ENCODE assay signal across 8 mouse cellular contexts in the genomic region with DNA sequence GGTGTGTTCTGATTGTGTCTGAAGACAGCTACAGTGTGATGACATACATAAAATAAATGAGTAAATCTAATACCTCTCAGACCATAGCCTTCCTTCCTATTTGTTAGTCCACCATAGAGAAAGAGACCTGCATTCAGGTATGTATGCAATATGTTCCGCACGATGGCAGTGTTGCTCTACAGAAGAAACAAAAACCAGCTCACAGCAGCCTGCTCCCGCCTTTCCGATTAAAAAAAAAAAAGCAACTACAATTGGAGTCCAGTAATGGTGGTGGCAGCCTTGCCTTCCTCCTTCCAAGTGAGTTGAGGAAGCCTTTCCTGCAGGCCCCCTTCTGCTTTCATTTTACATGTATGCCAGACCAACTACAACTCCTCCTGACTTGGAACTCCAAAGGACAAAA.
DNase-seq lines count a peak whose midpoint lies in the region; ATAC-seq lines count a peak whose summit lies in the region.

No protein-coding gene starts in this region.

- no peak overlapping the region for H3K4me3 ChIP-seq in forebrain, embryonic 15.5 days
- no peak overlapping the region for H3K4me3 ChIP-seq in forebrain, embryonic 13.5 days
- no peak overlapping the region for H3K4me3 ChIP-seq in lung, embryonic 16.5 days (ENCODE audit: low read length)
- no peak overlapping the region for H3K4me3 ChIP-seq in intestine, embryonic 15.5 days (replicated peaks)

- ATAC-seq in forebrain, embryonic 15.5 days (replicated peaks): 0 out of 2 replicates have a peak, but pooled peaks have one; percentile 29
- ATAC-seq in forebrain, embryonic 13.5 days: no peak
- peak; percentile 10; the same call in 1 of the 2 replicates for ATAC-seq in lung, embryonic 16.5 days (ENCODE audit: low read depth)
- no peak for ATAC-seq in intestine, embryonic 15.5 days

- no peak overlapping the region for H3K9ac ChIP-seq in forebrain, embryonic 15.5 days (replicated peaks)
- no peak overlapping the region for H3K9ac ChIP-seq in forebrain, embryonic 13.5 days
- H3K9ac ChIP-seq in lung, embryonic 16.5 days (ENCODE audit: low read length): no peak overlapping the region
- H3K9ac ChIP-seq in intestine, embryonic 15.5 days: no peak overlapping the region

- no peaks in the 10 kb centered on the region for H3K27me3 ChIP-seq in forebrain, embryonic 15.5 days
- H3K27me3 ChIP-seq in forebrain, embryonic 13.5 days: no peaks in the 10 kb centered on the region
- H3K27me3 ChIP-seq in lung, embryonic 16.5 days (ENCODE audit: control insufficient read depth, insufficient read depth, low read depth, low read length): no peaks in the 10 kb centered on the region
- no peaks in the 10 kb centered on the region for H3K27me3 ChIP-seq in intestine, embryonic 15.5 days (replicated peaks)

- no peaks in the 10 kb centered on the region for H3K4me1 ChIP-seq in forebrain, embryonic 15.5 days
- H3K4me1 ChIP-seq in forebrain, embryonic 13.5 days: no peaks in the 10 kb centered on the region
- no peaks in the 10 kb centered on the region for H3K4me1 ChIP-seq in lung, embryonic 16.5 days (replicated peaks; ENCODE audit: control insufficient read depth, insufficient read depth, low read length)
- H3K4me1 ChIP-seq in intestine, embryonic 15.5 days (replicated peaks): no peaks in the 10 kb centered on the region

- no peaks in the 10 kb centered on the region for H3K9me3 ChIP-seq in forebrain, embryonic 15.5 days
- H3K9me3 ChIP-seq in forebrain, embryonic 13.5 days (replicated peaks): no peaks in the 10 kb centered on the region
- H3K9me3 ChIP-seq in lung, embryonic 16.5 days (ENCODE audit: control insufficient read depth, low read length): no peaks in the 10 kb centered on the region
- no peaks in the 10 kb centered on the region for H3K9me3 ChIP-seq in intestine, embryonic 15.5 days

- H3K27ac ChIP-seq in forebrain, embryonic 15.5 days (replicated peaks): no peak overlapping the region
- H3K27ac ChIP-seq in forebrain, embryonic 13.5 days: no peak overlapping the region
- no peak overlapping the region for H3K27ac ChIP-seq in lung, embryonic 16.5 days (ENCODE audit: low read length)
- H3K27ac ChIP-seq in intestine, embryonic 15.5 days: no peak overlapping the region

- intact Hi-C loops in left cerebral cortex, postnatal 4 days (cut with DNase I): no loop called here

- 76% methylated on average over 4 of the region's 4 CpGs for WGBS in forebrain, embryonic 15.5 days
- 79% methylated on average over 4 of the region's 4 CpGs for WGBS in forebrain, embryonic 13.5 days
- WGBS in lung, embryonic 16.5 days: 88% methylated on average over 4 of the region's 4 CpGs
- WGBS in intestine, embryonic 15.5 days: 55% methylated on average over 4 of the region's 4 CpGs

- no peak for DNase-seq in lung, postnatal 14 days
- peak; percentile 31 for DNase-seq in ovary, postnatal 36 days (ENCODE audit: low spot score)
- no peak for DNase-seq in adipocyte (ENCODE audit: low spot score)
- DNase-seq in left cerebral cortex, postnatal 4 days: no peak

- no peaks in the 10 kb centered on the region for H3K36me3 ChIP-seq in forebrain, embryonic 15.5 days
- peaks cover 19% of the 10 kb centered on the region for H3K36me3 ChIP-seq in forebrain, embryonic 13.5 days (ENCODE audit: poor library complexity, severe bottlenecking)
- H3K36me3 ChIP-seq in lung, embryonic 16.5 days (ENCODE audit: control insufficient read depth, insufficient read depth, low read length): no peaks in the 10 kb centered on the region
- no peaks in the 10 kb centered on the region; the same call in 1 of the 2 replicates for H3K36me3 ChIP-seq in intestine, embryonic 15.5 days

- H3K4me2 ChIP-seq in forebrain, embryonic 15.5 days (replicated peaks): no peak overlapping the region
- no peak overlapping the region for H3K4me2 ChIP-seq in forebrain, embryonic 13.5 days
- no peak overlapping the region for H3K4me2 ChIP-seq in lung, embryonic 16.5 days (ENCODE audit: low read depth, low read length)
- H3K4me2 ChIP-seq in intestine, embryonic 15.5 days (replicated peaks): peak overlapping the region; percentile 24; the same call in 1 of the 2 replicates

Comparison
In these comparisons a context has a peak if more than half of its experiments do, and no peak if none do; other contexts are left out.
1. ATAC-seq: peak in forebrain, embryonic 15.5 days (single experiment) and lung, embryonic 16.5 days (single experiment); none in forebrain, embryonic 13.5 days (single experiment) and intestine, embryonic 15.5 days (single experiment).